Mouse (Mus musculus) liver, adult 2 months (tissue): Measurements from ENCODE around the gene Ptprd. TPM values are rescaled to one million over a fixed set of nuclear protein-coding genes. Genes with fewer than 3 reads are reported as not detected.

ENCODE experiments used
- DNase-seq: peaks from one replicate; pipeline ENCODE4 v3.0.0-alpha.2; 2011; ENCODE audit warnings: low read depth, low spot score; ENCODE audit errors: extremely low read depth
- H3K27ac ChIP-seq: fragments of 200-500 bp; replicated peaks from 2 replicates; pipeline ENCODE4 v1.5.1; 2012; ENCODE audit warnings: low read depth, mild to moderate bottlenecking, control low read depth, inconsistent platforms, low read length; ENCODE audit not compliant: insufficient read depth
- H3K27me3 ChIP-seq: fragments of 200-500 bp; 2 replicates; pipeline ENCODE4 v1.6.1; 2012; ENCODE audit warnings: mild to moderate bottlenecking, moderate library complexity, low read length, inconsistent platforms; ENCODE audit not compliant: control insufficient read depth, insufficient read depth
- H3K36me3 ChIP-seq: fragments of 200-500 bp; 2 replicates; pipeline ENCODE4 v1.6.1; 2012; ENCODE audit warnings: low read length, inconsistent platforms; ENCODE audit not compliant: control insufficient read depth, insufficient read depth
- H3K4me1 ChIP-seq: fragments of 200-500 bp; 2 replicates; pipeline ENCODE4 v1.6.1; 2011; ENCODE audit warnings: low read length; ENCODE audit not compliant: control insufficient read depth, insufficient read depth
- H3K4me3 ChIP-seq: fragments of 200-500 bp; 2 replicates; pipeline ENCODE4 v1.5.1; 2011; ENCODE audit warnings: low read depth, mild to moderate bottlenecking, control low read depth, low read length, moderate library complexity; ENCODE audit not compliant: insufficient read depth
- H3K79me2 ChIP-seq: fragments of 200-500 bp; 2 replicates; pipeline ENCODE4 v1.6.1; 2012; ENCODE audit warnings: inconsistent platforms, mild to moderate bottlenecking, low read length, moderate library complexity; ENCODE audit not compliant: control insufficient read depth, insufficient read depth
- H3K9ac ChIP-seq: fragments of 200-500 bp; 2 replicates; pipeline ENCODE4 v1.6.1; 2012; ENCODE audit warnings: low read depth, mild to moderate bottlenecking, control low read depth, inconsistent platforms, low read length
- CTCF ChIP-seq: fragments of 200-500 bp; IDR thresholded peaks from 2 replicates; pipeline ENCODE4 v1.5.1; 2011; ENCODE audit warnings: low read depth, low read length, control low read depth
- POLR2A ChIP-seq: fragments of 200-500 bp; IDR thresholded peaks from 2 replicates; pipeline ENCODE4 v1.6.1; 2011; ENCODE audit warnings: low read length, control low read depth; ENCODE audit not compliant: insufficient read depth; ENCODE audit errors: extremely low read depth
- WGBS: fragments of 180-500 bp; shearing (Covaris S2); methylation state at CpG from one replicate; pipeline ENCODE4 v1.1.7; 2018; 5-methylcytosine and 5-hydroxymethylcytosine counted together
- polyA plus RNA-seq: library from polyadenylated mRNA; depleted of rRNA; stranded (reverse); fragments of >200 nt; gene quantifications from 2 replicates; pipeline ENCODE4 v1.2.3, GENCODE M21; 2012
- total RNA-seq: library from RNA; depleted of rRNA; stranded (reverse); fragments of >200 nt; gene quantifications from 2 replicates; pipeline ENCODE4 v1.2.3, GENCODE M21; 2014

The Ptprd gene
- total and polyA plus RNA-seq, 2 experiments = 15.4 to 127 TPM

DNA sequence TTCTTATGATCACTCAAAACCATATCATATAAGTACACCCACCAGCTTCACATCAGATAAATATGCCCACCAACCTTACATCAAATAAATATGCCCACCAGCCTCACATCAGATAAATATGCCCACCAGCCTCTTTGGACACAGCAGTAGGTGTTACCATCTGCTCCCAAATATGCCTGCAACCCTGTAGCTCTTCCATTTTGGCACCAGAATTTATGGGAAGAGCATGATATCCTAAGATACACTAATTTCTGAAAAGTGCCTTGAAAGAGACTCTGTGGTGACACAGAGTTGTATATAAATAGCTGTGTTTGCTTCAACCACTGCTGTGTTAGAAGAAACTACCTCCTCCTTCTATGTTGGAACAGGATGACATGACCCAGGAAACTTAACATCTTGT lies 1538.5 kb downstream of the Ptprd start:
- DNase-seq = no peak
- Histone ChIP-seq H3K4me1 (no peaks in the 10 kb centered on the region), H3K27me3 (no peaks in the 10 kb centered on the region), H3K4me3 (no peak overlapping the region), H3K27ac (no peak overlapping the region), H3K9ac (no peak overlapping the region), H3K79me2 (no peaks in the 10 kb centered on the region), H3K36me3 (no peaks in the 10 kb centered on the region)
- no peak for TF ChIP-seq POLR2A
- TF ChIP-seq CTCF = no peak

DNA sequence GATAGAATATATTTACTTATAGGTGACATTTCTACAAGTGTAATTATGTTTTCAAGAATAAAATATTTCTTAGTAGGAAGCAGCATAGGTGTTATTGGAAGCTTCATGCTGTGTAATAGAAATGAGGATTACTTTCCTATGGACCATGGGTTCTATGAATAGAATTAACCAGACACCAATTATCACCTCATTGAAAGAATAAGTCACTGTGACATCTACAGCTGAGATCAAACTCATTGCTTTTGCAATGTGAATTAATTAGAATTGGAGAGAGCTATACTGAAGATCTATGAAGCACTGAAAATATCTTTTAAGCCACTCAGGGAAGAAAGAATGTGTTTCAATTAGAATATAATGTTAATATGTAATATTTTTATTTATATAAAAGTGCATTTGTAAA lies 1539.1 kb downstream of the Ptprd start:
- H3K79me2 ChIP-seq = no peaks in the 10 kb centered on the region
- H3K36me3 ChIP-seq = no peaks in the 10 kb centered on the region
- no peaks in the 10 kb centered on the region for H3K27me3 ChIP-seq
- H3K4me3 ChIP-seq = no peak overlapping the region
- H3K9ac ChIP-seq = no peak overlapping the region
- TF ChIP-seq CTCF = no peak
- TF ChIP-seq POLR2A = no peak
- no peak overlapping the region for H3K27ac ChIP-seq
- H3K4me1 ChIP-seq = no peaks in the 10 kb centered on the region
- no peak for DNase-seq

DNA sequence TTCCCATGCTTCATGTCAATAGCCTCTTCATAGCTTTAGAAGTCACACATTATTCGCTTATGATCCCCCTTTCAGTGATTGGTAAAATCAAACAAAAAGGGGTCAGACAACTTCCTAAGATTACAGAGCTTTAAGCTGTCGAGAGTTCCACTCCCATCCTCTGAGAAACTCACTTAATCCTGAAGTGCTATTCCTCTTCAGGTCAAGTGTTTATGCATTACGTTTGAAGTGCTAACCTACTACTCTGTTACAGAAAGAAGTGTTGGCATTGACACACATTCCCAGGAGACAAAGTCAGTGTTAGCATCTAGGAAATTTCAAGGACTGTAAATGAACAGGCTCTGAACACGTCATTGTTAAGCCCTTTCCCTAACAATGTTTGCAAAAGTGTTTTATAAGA lies 1550.0 kb downstream of the Ptprd start:
- H3K79me2 ChIP-seq = no peaks in the 10 kb centered on the region
- TF ChIP-seq CTCF (no peak), POLR2A (no peak)
- WGBS = 55% methylated on average over 4 of the region's 4 CpGs
- no peaks in the 10 kb centered on the region for H3K36me3 ChIP-seq
- no peak overlapping the region for H3K9ac ChIP-seq
- DNase-seq = no peak
- H3K4me3 ChIP-seq = no peak overlapping the region
- no peak overlapping the region for H3K27ac ChIP-seq
- H3K27me3 ChIP-seq = no peaks in the 10 kb centered on the region
- no peaks in the 10 kb centered on the region for H3K4me1 ChIP-seq

DNA sequence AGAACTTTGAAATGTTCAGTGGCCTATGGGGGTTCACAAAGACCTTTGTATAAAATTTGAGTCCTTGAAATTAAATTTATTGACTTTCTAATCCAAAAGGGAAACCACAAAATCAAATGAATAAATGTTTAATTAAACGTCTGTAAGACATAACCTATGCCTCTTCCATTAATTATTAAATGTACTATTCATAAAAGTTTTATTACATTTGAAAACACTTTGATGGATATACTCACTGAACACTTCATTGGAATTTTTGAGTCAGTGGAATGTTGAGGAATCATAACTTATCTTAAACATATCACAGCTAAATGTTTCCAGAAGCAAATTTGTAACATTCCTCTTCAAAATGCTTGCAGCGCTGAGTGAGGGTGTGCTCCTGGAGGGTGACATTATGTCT lies 1551.6 kb downstream of the Ptprd start:
- H3K4me1 ChIP-seq = no peaks in the 10 kb centered on the region
- H3K4me3 ChIP-seq = no peak overlapping the region
- H3K79me2 ChIP-seq = no peaks in the 10 kb centered on the region
- no peaks in the 10 kb centered on the region for H3K36me3 ChIP-seq
- H3K9ac ChIP-seq = no peak overlapping the region
- H3K27me3 ChIP-seq = no peaks in the 10 kb centered on the region
- no peak overlapping the region for H3K27ac ChIP-seq
- DNase-seq = no peak
- TF ChIP-seq POLR2A (no peak), CTCF (no peak)
- WGBS = 82% methylated on average over 2 of the region's 2 CpGs

DNA sequence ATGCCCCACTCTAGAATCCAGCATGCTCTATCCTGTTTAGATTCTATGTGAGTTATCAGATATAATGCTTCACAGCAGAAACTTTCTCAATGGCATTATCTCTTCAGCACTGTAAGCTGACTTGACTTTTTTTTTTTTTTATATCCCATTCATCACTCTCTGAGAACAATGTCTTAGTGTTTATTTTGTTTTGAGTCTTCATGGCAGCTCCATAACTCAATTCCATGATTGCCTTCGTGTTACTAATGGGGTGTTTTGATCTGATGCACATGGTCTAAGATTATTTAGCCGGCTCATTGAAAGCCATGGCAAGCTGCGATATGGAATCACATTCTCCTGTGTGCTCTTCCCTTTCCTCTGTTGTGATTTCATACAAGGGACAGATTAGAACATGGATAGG lies 1555.0 kb downstream of the Ptprd start:
- H3K79me2 ChIP-seq = no peaks in the 10 kb centered on the region
- no peaks in the 10 kb centered on the region for H3K27me3 ChIP-seq
- no peaks in the 10 kb centered on the region for H3K4me1 ChIP-seq
- no peak overlapping the region for H3K27ac ChIP-seq
- WGBS = 74% methylated on average over 3 of the region's 3 CpGs
- no peaks in the 10 kb centered on the region for H3K36me3 ChIP-seq
- H3K9ac ChIP-seq = no peak overlapping the region
- DNase-seq = no peak
- TF ChIP-seq POLR2A (no peak), CTCF (no peak)
- H3K4me3 ChIP-seq = no peak overlapping the region

DNA sequence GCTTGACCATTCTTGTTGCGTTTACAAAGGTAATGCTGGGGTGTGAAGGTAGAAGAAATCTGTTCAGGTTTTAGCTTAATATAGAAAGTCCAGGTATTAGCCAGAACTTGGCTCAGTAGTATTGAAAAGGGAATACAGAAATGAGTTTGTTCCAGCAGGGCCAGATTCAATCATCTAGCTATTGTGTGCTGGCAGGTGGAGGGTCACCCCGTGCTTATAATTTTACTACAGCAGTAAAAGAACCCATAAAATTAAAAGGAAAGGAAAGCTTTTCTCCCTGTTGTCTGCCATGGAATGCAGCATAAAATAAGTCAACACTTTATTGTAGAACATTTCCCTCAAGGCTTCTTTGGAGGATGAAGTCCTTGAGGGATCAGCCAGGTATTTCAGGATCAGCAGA lies 1558.8 kb downstream of the Ptprd start:
- Histone ChIP-seq H3K36me3 (no peaks in the 10 kb centered on the region), H3K27me3 (no peaks in the 10 kb centered on the region), H3K9ac (no peak overlapping the region), H3K4me3 (no peak overlapping the region), H3K79me2 (no peaks in the 10 kb centered on the region), H3K4me1 (no peaks in the 10 kb centered on the region), H3K27ac (no peak overlapping the region)
- 97% methylated on average over 2 of the region's 2 CpGs for WGBS
- TF ChIP-seq CTCF (no peak), POLR2A (no peak)
- no peak for DNase-seq
